Mouse (Mus musculus) limb, embryonic 12.5 days (tissue): ENCODE data around the gene Ptx4. TPM values are rescaled to one million over a fixed set of nuclear protein-coding genes. Genes with fewer than 3 reads are reported as not detected.
A peak's percentile ranks its signal among the peaks of the same experiment; 100 is the strongest.

Experiments
- ATAC-seq: fragments of 200-750 bp; cut with Nextera tagmentation; 2 replicates; pipeline ENCODE4 v1.8.0; 2017; ENCODE audit warnings: low read depth, moderate TSS enrichment; ENCODE audit not compliant: insufficient number of reproducible peaks, insufficient read depth, low FRiP score, low TSS enrichment
- H3K27ac ChIP-seq: fragments of 300-500 bp; sonication (generic); 2 replicates; pipeline ENCODE4 v1.5.1; 2016; ENCODE audit warnings: mild to moderate bottlenecking, moderate library complexity
- H3K27me3 ChIP-seq: fragments of 300-500 bp; sonication (generic); 2 replicates; pipeline ENCODE4 v1.6.1; 2016; ENCODE audit warnings: mild to moderate bottlenecking, moderate library complexity
- H3K36me3 ChIP-seq: fragments of 300-500 bp; sonication (generic); 2 replicates; pipeline ENCODE4 v1.6.1; 2016; ENCODE audit warnings: mild to moderate bottlenecking, moderate library complexity
- H3K4me1 ChIP-seq: fragments of 300-500 bp; sonication (generic); replicated peaks from 2 replicates; pipeline ENCODE4 v1.6.1; 2016
- H3K4me2 ChIP-seq: fragments of 300-500 bp; sonication (generic); 2 replicates; pipeline ENCODE4 v1.6.1; 2016; ENCODE audit warnings: mild to moderate bottlenecking, moderate library complexity
- H3K4me3 ChIP-seq: fragments of 300-500 bp; sonication (generic); replicated peaks from 2 replicates; pipeline ENCODE4 v1.5.1; 2016; ENCODE audit warnings: mild to moderate bottlenecking
- H3K9ac ChIP-seq: fragments of 300-500 bp; sonication (generic); replicated peaks from 2 replicates; pipeline ENCODE4 v1.6.1; 2016; ENCODE audit warnings: mild to moderate bottlenecking, moderate library complexity
- H3K9me3 ChIP-seq: fragments of 300-500 bp; sonication (generic); 2 replicates; pipeline ENCODE4 v1.6.1; 2016; ENCODE audit warnings: mild to moderate bottlenecking, moderate library complexity
- WGBS: fragments of 180-500 bp; shearing (Covaris S2); methylation state at CpG from one replicate; pipeline ENCODE4 v1.1.7; 2016; 5-methylcytosine and 5-hydroxymethylcytosine counted together
- polyA plus RNA-seq: library from polyadenylated mRNA; unstranded; fragments of >200 nt; fragmentation: Nextera tagmentation; extraction: Ambion mirVana; gene quantifications from 2 replicates; pipeline ENCODE4 v1.2.1, GENCODE M21; 2016

Ptx4 gene
- polyA plus RNA-seq, 1 experiment from 2014 or later, result 0.31 TPM

- 88% methylated on average over 1 of the region's 1 CpGs for WGBS
- no peak within 1 kb of the TSS for H3K4me3 ChIP-seq
- H3K4me1 ChIP-seq, result no peaks in the 10 kb centered on the region
- H3K9ac ChIP-seq, result peak within 1 kb of the TSS; percentile 23; the same call in 1 of the 2 replicates
- H3K27ac ChIP-seq, result no peak within 1 kb of the TSS
- ATAC-seq, result no peak
- peaks cover 40% of the 10 kb centered on the region for H3K36me3 ChIP-seq
- no peaks in the 10 kb centered on the region for H3K27me3 ChIP-seq
- H3K4me2 ChIP-seq, result no peak within 1 kb of the TSS
- H3K9me3 ChIP-seq, result no peaks in the 10 kb centered on the region
Observed at GRCm38 (mm10) chr17:25162161-25162560, 41.6 kb downstream of the Ptx4 start, which contains the start of gene Ccdc154. Gene Ccdc154 (plus strand): TSS chr17:25162461.

GRCm38 (mm10) chr17:25163387-25163786 is 42.8 kb downstream of the Ptx4 start:
- H3K27ac ChIP-seq, result no peak overlapping the region
- H3K9ac ChIP-seq, result 0 out of 2 replicates have a peak overlapping the region, but pooled peaks have one; percentile 8
- no peak overlapping the region for H3K4me2 ChIP-seq
- 72% methylated on average over 7 of the region's 7 CpGs for WGBS
- no peak overlapping the region for H3K4me3 ChIP-seq
- ATAC-seq, result no peak
- no peaks in the 10 kb centered on the region for H3K4me1 ChIP-seq
- no peaks in the 10 kb centered on the region for H3K9me3 ChIP-seq
- H3K36me3 ChIP-seq, result peaks cover 30% of the 10 kb centered on the region
- no peaks in the 10 kb centered on the region for H3K27me3 ChIP-seq

GRCm38 (mm10) chr17:25164770-25165169 is 44.2 kb downstream of the Ptx4 start:
- no peaks in the 10 kb centered on the region for H3K4me1 ChIP-seq
- H3K27me3 ChIP-seq, result no peaks in the 10 kb centered on the region
- H3K4me3 ChIP-seq, result no peak overlapping the region
- ATAC-seq, result no peak
- no peak overlapping the region for H3K4me2 ChIP-seq
- 78% methylated on average over 3 of the region's 3 CpGs for WGBS
- H3K9ac ChIP-seq, result no peak overlapping the region
- peaks cover 21% of the 10 kb centered on the region for H3K36me3 ChIP-seq
- no peaks in the 10 kb centered on the region for H3K9me3 ChIP-seq
- no peak overlapping the region for H3K27ac ChIP-seq

- ATAC-seq, result no peak
- 42% methylated on average over 6 of the region's 6 CpGs for WGBS
- no peak overlapping the region for H3K27ac ChIP-seq
- H3K4me3 ChIP-seq, result no peak overlapping the region
- no peak overlapping the region for H3K9ac ChIP-seq
- no peak overlapping the region for H3K4me2 ChIP-seq
- H3K27me3 ChIP-seq, result no peaks in the 10 kb centered on the region
- H3K4me1 ChIP-seq, result no peaks in the 10 kb centered on the region
- H3K36me3 ChIP-seq, result peaks cover 7% of the 10 kb centered on the region
- no peaks in the 10 kb centered on the region for H3K9me3 ChIP-seq
Observed at GRCm38 (mm10) chr17:25165970-25166671, 45.6 kb downstream of the Ptx4 start.

GRCm38 (mm10) chr17:25169706-25170105 is 49.1 kb downstream of the Ptx4 start:
- no peak overlapping the region for H3K4me3 ChIP-seq
- H3K27ac ChIP-seq, result no peak overlapping the region
- H3K4me1 ChIP-seq, result no peaks in the 10 kb centered on the region
- H3K9ac ChIP-seq, result no peak overlapping the region
- no peaks in the 10 kb centered on the region for H3K27me3 ChIP-seq
- 89% methylated on average over 2 of the region's 2 CpGs for WGBS
- H3K36me3 ChIP-seq, result no peaks in the 10 kb centered on the region
- H3K4me2 ChIP-seq, result no peak overlapping the region
- no peak for ATAC-seq
- no peaks in the 10 kb centered on the region for H3K9me3 ChIP-seq

DNA sequence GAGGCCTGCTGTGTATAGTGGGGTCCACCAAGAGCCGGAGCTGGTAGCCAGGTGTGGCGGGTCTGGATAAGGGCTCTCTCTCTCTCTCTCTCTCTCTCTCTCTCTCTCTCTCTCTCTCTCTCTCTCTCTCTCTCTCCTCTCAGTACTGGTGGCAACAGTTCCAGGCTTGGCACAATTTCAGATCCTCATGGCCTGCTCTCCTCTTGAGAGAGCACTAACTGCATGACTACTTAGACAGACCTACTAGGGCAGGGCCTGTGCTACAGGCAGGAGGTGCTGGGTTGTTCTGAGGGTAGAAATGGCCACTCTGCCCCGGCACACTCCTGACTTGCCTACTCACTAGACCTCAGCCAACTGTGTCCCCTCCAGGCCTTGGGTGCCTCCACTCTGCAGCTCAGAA is 52.0 kb downstream of the Ptx4 start:
- H3K27me3 ChIP-seq, result peaks cover 12% of the 10 kb centered on the region; the same call in 1 of the 2 replicates
- no peak overlapping the region for H3K4me3 ChIP-seq
- H3K9ac ChIP-seq, result no peak overlapping the region
- H3K36me3 ChIP-seq, result no peaks in the 10 kb centered on the region
- no peak overlapping the region for H3K27ac ChIP-seq
- no peaks in the 10 kb centered on the region for H3K4me1 ChIP-seq
- ATAC-seq, result no peak
- no peaks in the 10 kb centered on the region for H3K9me3 ChIP-seq
- WGBS, result 89% methylated on average over 3 of the region's 3 CpGs
- H3K4me2 ChIP-seq, result no peak overlapping the region

Other genes with a start within 250 kb of the Ptx4 start
- 50.1 and 53.2 TPM in 2 replicates for gene Nubp2, start 234.4 kb upstream of the Ptx4 start, polyA plus RNA-seq
- 40.4 and 46.1 TPM in 2 replicates for gene Spsb3, start 234.1 kb upstream of the Ptx4 start, polyA plus RNA-seq
- 32.8 and 47.1 TPM in 2 replicates for gene Eme2, start 225.7 kb upstream of the Ptx4 start, polyA plus RNA-seq
- gene Mrps34, start 225.6 kb upstream of the Ptx4 start, polyA plus RNA-seq, result 89.5 and 94.8 TPM in 2 replicates
- 46.2 and 46.5 TPM in 2 replicates for gene Nme3, start 224.3 kb upstream of the Ptx4 start, polyA plus RNA-seq
- gene Mapk8ip3, start 183.8 kb upstream of the Ptx4 start, polyA plus RNA-seq, result 45.0 and 46.5 TPM in 2 replicates
- gene Jpt2, start 160.1 kb upstream of the Ptx4 start, polyA plus RNA-seq, result 265 and 277 TPM in 2 replicates
- gene Cramp1l, start 105.0 kb upstream of the Ptx4 start, polyA plus RNA-seq, result 9.4 and 12.1 TPM in 2 replicates
- gene Ift140, start 104.7 kb upstream of the Ptx4 start, polyA plus RNA-seq, result 26.2 and 26.5 TPM in 2 replicates
- gene Tmem204, start 37.2 kb upstream of the Ptx4 start, polyA plus RNA-seq, result 11.0 and 12.0 TPM in 2 replicates
- gene Telo2, start 4.8 kb upstream of the Ptx4 start, polyA plus RNA-seq, result 58.0 and 60.1 TPM in 2 replicates
- gene Clcn7, start 12.6 kb downstream of the Ptx4 start, polyA plus RNA-seq, result 24.6 and 26.0 TPM in 2 replicates
- gene Ccdc154, start 41.7 kb downstream of the Ptx4 start, polyA plus RNA-seq, result not detected in 2 replicates
- not detected in 2 replicates for gene Gm38655, start 54.7 kb downstream of the Ptx4 start, polyA plus RNA-seq
- gene BC003965, start 63.8 kb downstream of the Ptx4 start, polyA plus RNA-seq, result 35.5 and 35.7 TPM in 2 replicates
- gene Unkl, start 67.6 kb downstream of the Ptx4 start, polyA plus RNA-seq, result 10.3 and 10.5 TPM in 2 replicates
- gene Gnptg, start 119.4 kb downstream of the Ptx4 start, polyA plus RNA-seq, result 30.4 and 34.0 TPM in 2 replicates
- gene Tsr3, start 119.4 kb downstream of the Ptx4 start, polyA plus RNA-seq, result 63.8 and 66.4 TPM in 2 replicates
- gene Baiap3, start 135.6 kb downstream of the Ptx4 start, polyA plus RNA-seq, result 1.6 and 2.5 TPM in 2 replicates
- gene Ube2i, start 153.9 kb downstream of the Ptx4 start, polyA plus RNA-seq, result 811 and 887 TPM in 2 replicates
- not detected in 2 replicates for gene Prss34, start 177.6 kb downstream of the Ptx4 start, polyA plus RNA-seq
- not detected in 2 replicates for gene Prss28, start 187.9 kb downstream of the Ptx4 start, polyA plus RNA-seq
- gene Prss29, start 197.9 kb downstream of the Ptx4 start, polyA plus RNA-seq, result not detected in 2 replicates
- not detected in 2 replicates for gene Tpsab1, start 224.8 kb downstream of the Ptx4 start, polyA plus RNA-seq
- not detected in 2 replicates for gene Tpsb2, start 245.5 kb downstream of the Ptx4 start, polyA plus RNA-seq
- 0.70 TPM in 1 of 2 replicates, not detected in the other for gene Tpsg1, start 248.5 kb downstream of the Ptx4 start, polyA plus RNA-seq